Mouse (Mus musculus) spleen, adult 2 months (tissue): ENCODE measurements around the gene Pcgf1. TPM values are rescaled to one million over a fixed set of nuclear protein-coding genes. Genes with fewer than 3 reads are reported as not detected.

Source experiments
- DNase-seq, 2 experiments: peaks; one replicate each; pipeline versions ENCODE4 v3.0.0 to v3.0.0-alpha.2; 2012 to 2021; ENCODE audit warnings: low spot score in 2 of 2, low read depth in 1 of 2
- H3K27ac ChIP-seq: fragments of 200-500 bp; 2 replicates; pipeline ENCODE4 v1.5.1; 2012; ENCODE audit warnings: low read length, inconsistent platforms; ENCODE audit not compliant: insufficient read depth
- H3K27me3 ChIP-seq: fragments of 200-500 bp; 2 replicates; pipeline ENCODE4 v1.6.1; 2012; ENCODE audit warnings: mild to moderate bottlenecking, moderate library complexity, low read length, inconsistent platforms; ENCODE audit not compliant: control insufficient read depth, insufficient read depth
- H3K36me3 ChIP-seq: fragments of 200-500 bp; 2 replicates; pipeline ENCODE4 v1.6.1; 2012; ENCODE audit warnings: mild to moderate bottlenecking, low read length, inconsistent platforms; ENCODE audit not compliant: control insufficient read depth, insufficient read depth
- H3K4me1 ChIP-seq: fragments of 200-500 bp; 2 replicates; pipeline ENCODE4 v1.6.1; 2011; ENCODE audit warnings: inconsistent platforms; ENCODE audit not compliant: control insufficient read depth, insufficient read depth, insufficient read length
- H3K4me3 ChIP-seq: fragments of 200-500 bp; 2 replicates; pipeline ENCODE4 v1.5.1; 2011; ENCODE audit warnings: mild to moderate bottlenecking, inconsistent platforms; ENCODE audit not compliant: insufficient read depth, insufficient read length; ENCODE audit errors: extremely low read depth
- CTCF ChIP-seq: fragments of 200-500 bp; IDR thresholded peaks from 2 replicates; pipeline ENCODE4 v1.5.1; 2011; ENCODE audit warnings: mild to moderate bottlenecking, inconsistent platforms; ENCODE audit not compliant: insufficient read depth, insufficient read length, insufficient replicate concordance; ENCODE audit errors: extremely low read depth
- POLR2A ChIP-seq: fragments of 200-500 bp; IDR thresholded peaks from 2 replicates; pipeline ENCODE4 v1.6.1; 2011; ENCODE audit warnings: low read depth, low read length, inconsistent platforms
- WGBS: fragments of 180-500 bp; shearing (Covaris S2); methylation state at CpG from one replicate; pipeline ENCODE4 v1.1.7; 2018; 5-methylcytosine and 5-hydroxymethylcytosine counted together
- polyA plus RNA-seq: library from polyadenylated mRNA; depleted of rRNA; stranded (reverse); fragments of >200 nt; gene quantifications from 2 replicates; pipeline ENCODE4 v1.2.3, GENCODE M21; 2012

Gene Pcgf1
- polyA plus RNA-seq, 1 experiment, result 10.0 TPM

DNA sequence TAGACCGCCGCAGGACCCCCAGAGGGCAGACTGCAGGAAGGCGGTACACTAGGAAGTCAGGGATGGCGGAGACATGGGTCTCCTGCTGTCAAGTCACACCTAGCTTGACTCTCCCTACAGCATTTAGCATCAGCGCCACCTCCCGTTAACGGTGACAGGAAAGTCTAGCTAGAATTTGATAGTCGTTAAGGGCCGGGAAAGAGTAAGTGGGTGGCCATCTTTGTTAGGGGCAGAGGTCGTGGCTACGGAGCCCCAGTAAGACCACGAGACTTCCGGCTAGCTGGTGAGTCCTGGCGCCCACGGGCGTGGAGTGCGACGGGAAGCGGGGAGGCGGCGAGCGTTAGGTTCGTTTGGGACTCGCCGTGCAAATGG is 23.6 kb downstream of the Pcgf1 start, which contains the start of the genes Ccdc142 and Gm42688:
Gene Ccdc142 (plus strand): TSS at position 286 of the 372 bp plus-strand sequence.
Gene Gm42688 (plus strand): TSS at position 302 of the 372 bp plus-strand sequence.
- Histone ChIP-seq H3K4me1 (peaks cover 13% of the 10 kb centered on the region), H3K36me3 (no peaks in the 10 kb centered on the region; the same call in 1 of the 2 replicates), H3K4me3 (peak within 1 kb of the TSS; percentile 68), H3K27ac (peak within 1 kb of the TSS; percentile 70), H3K27me3 (no peaks in the 10 kb centered on the region)
- DNase-seq, result peak; percentile 82 to 93
- WGBS, result 1% methylated on average over 25 of the region's 25 CpGs
- no peak for TF ChIP-seq POLR2A
- TF ChIP-seq CTCF, result peak; percentile 33; the same call in 1 of the 2 replicates

DNA sequence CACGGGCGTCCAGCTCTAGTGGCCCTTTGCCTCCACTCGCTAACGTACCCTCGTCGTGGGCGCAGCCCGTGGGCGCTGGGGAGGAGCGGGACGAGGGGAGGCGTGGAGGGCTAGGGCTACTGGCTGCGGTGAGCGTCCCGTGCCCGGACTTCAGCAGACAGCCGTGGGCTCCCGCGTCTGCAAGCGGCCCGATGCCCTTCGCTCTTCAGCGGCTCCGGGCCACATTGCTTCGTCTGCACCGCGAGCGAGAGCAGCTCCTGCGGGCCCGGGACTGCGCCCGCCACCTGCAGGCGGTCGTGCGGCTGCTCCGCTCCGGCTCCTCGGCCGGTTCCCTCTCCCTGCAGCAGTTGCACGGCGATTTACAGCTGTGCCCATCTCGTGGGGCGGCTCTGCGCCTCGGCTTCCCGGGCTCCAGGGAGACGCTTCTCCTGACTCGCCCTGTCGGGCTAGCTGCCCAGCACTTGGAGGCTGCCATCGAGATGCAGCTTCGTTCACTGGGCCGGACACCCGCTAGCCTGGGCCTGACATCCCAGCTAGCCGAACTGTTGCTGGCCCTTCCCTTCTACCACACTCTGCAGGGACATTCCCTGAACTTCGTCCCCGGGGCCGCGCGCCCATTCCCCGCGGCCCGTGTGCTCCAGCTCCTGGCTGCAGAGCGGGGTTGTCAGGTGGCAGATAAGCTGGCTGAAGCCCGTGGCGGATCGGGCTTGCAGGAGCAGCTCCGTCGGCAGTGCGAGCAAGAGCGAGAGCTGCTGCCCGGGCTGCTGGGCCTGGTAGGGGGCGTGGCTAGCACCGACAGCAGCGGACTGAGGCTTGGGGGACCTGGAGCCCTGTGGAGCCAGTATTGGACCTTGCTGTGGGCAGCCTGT is 24.3 kb downstream of the Pcgf1 start:
- DNase-seq, result peak in 1 of 2 experiments; percentile 63
- H3K27ac ChIP-seq, result peak overlapping the region; percentile 70
- TF ChIP-seq CTCF (peak; percentile 60), POLR2A (no peak)

DNA sequence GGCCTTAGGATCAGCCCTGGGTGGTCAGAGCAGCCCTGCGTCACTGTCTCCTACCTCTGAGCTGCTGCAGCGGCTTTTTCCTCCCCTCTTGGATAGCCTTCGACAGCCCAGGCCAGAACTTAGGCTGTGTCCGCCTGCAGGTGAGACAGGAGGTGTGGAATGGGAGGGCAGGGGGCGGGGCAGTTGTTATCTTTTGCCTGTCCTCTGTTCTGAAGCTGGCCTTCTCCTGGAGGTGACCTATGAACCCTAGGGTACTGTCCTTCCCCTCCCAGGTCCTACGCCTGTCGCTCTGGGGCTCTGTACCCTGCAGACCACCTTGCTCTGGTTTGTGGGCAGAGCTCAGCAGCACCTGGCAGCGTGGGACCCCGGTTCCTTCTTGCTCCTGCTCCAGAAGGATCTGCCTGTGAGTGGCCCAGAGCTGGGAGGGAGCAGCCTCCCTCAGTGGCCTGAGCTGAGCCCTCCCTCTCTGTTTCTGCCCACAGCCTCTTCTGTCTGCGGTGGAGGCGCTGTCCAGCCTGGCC is 25.5 kb downstream of the Pcgf1 start:
- WGBS, result 93% methylated on average over 11 of the region's 11 CpGs
- Histone ChIP-seq H3K27ac (no peak overlapping the region), H3K27me3 (no peaks in the 10 kb centered on the region), H3K4me1 (peaks cover 13% of the 10 kb centered on the region), H3K36me3 (no peaks in the 10 kb centered on the region; the same call in 1 of the 2 replicates), H3K4me3 (no peak overlapping the region)
- no peak for DNase-seq
- TF ChIP-seq POLR2A, result no peak
- no peak for TF ChIP-seq CTCF

More for the DNA sequence above, 24.3 kb downstream of the Pcgf1 start:
- H3K4me3 ChIP-seq, result peak overlapping the region; percentile 68
- no peaks in the 10 kb centered on the region for H3K27me3 ChIP-seq
- under 1% methylated on average over 74 of the region's 74 CpGs for WGBS
- H3K36me3 ChIP-seq, result no peaks in the 10 kb centered on the region; the same call in 1 of the 2 replicates
- peaks cover 13% of the 10 kb centered on the region for H3K4me1 ChIP-seq

DNA sequence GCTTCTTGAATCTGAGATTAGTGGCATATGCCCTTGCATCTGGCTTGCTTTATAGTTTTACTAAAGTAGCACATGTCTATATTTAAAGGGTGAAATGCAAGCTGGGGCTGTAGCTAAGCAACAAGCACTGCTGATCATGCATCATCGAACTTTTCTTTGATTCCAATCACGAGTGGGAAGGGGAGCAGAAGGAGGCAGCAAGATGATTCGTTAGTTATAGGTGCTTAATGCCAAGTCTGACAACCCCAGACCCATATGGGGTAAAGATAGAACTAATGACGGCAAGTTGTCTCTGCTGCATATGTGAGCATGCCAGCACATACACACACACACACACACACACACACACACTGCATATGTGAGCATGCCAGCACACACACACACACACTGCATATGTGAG is 26.5 kb downstream of the Pcgf1 start:
- DNase-seq, result no peak
- 89% methylated on average over 4 of the region's 4 CpGs for WGBS
- TF ChIP-seq CTCF, result no peak
- no peak for TF ChIP-seq POLR2A

DNA sequence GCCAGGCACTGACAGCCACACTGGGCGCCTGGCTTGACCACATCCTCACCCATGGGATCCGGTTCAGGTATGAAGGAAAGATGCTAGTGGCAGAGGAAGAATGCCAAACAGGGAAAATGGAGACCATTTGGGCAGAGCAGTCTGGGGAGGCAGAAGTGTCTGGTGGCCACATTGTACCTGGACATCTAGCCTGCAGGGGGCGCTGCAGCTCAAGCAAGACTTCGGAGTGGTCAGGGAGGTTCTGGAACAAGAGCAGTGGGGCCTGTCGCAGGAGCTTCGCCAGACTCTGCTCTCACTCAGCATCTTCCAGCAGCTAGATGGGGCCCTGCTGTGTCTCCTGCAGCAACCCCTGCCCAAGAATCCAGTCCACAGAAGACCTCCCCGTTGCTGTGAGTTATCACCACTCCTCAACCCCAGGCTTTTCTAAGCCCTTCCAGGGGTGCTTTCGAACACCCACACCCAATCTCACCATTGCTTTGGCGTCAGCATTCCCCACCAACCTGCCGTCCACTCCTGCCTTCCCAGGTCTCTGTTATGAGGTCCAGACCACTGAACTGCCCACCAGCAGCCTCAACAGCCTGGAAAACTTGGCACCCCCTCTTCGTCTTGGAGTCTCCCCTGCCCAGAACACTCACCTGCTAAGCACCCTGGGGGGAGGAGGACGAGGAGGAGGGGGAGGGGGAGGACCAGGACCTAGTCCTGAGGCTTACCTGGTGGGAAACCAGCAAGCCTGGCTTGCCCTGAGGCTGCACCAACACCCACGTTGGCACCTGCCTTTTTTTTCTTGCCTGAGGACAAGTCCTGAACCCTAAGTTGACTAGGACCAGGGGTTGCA is 30.1 kb downstream of the Pcgf1 start:
- no peak overlapping the region for H3K4me3 ChIP-seq
- peaks cover 7% of the 10 kb centered on the region; the same call in 1 of the 2 replicates for H3K4me1 ChIP-seq
- DNase-seq, result peak in 1 of 2 experiments; percentile 74
- 50% methylated on average over 13 of the region's 13 CpGs for WGBS
- no peaks in the 10 kb centered on the region; the same call in 1 of the 2 replicates for H3K36me3 ChIP-seq
- no peaks in the 10 kb centered on the region for H3K27me3 ChIP-seq
- H3K27ac ChIP-seq, result no peak overlapping the region
- TF ChIP-seq POLR2A, result no peak
- TF ChIP-seq CTCF, result peak; percentile 76; the same call in 1 of the 2 replicates

More for the DNA sequence above, 26.5 kb downstream of the Pcgf1 start:
- Histone ChIP-seq H3K27me3 (no peaks in the 10 kb centered on the region), H3K27ac (no peak overlapping the region), H3K4me3 (no peak overlapping the region), H3K36me3 (no peaks in the 10 kb centered on the region; the same call in 1 of the 2 replicates), H3K4me1 (peaks cover 13% of the 10 kb centered on the region)

DNA sequence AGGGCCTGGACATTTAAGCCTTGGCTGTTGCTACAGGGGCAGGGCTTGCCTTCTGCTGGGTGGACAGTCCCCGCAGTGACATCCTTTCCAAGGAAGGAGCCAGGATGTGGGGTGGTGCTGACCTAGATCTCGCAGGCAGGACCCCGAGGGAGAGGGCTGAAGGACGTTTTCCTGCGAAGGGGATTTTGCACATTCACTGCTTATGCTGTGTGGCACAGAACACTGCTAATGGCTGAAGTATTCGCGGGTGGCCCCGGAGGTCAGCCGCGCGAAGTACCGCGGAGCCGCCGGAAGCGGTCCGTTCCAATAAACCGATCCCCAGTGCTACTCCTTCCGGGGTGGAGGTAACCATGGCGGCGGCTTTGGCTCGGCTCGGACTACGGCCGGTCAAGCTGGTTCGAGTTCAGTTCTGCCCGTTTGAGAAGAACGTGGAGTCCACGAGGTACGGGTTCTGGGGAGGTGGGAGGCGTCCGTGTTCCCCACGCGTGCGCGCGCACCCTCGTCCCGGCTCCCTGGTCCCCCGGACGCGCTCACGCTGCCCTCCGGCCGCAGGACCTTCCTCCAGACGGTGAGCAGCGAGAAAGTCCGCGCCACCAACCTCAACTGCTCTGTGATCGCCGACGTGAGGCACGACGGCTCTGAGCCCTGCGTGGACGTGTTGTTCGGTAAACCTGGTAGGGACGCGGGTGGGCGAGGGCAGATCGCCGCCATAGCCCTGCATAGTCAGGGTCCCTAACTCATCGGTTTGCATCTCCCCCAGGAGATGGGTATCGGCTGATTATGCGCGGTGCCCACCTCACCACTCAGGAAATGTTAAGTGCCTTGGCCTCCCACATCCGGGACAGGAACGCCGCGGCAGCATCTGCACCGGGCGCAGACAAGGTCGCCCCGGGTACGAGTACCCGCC is 31.3 kb downstream of the Pcgf1 start, which contains the start of gene Mrpl53:
Gene Mrpl53 (plus strand): TSS at position 279 of the 907 bp plus-strand sequence.
- DNase-seq, result peak in 1 of 2 experiments; percentile 75
- peak within 1 kb of the TSS; percentile 93 for H3K4me3 ChIP-seq
- peak within 1 kb of the TSS; percentile 88 for H3K27ac ChIP-seq
- H3K27me3 ChIP-seq, result no peaks in the 10 kb centered on the region
- H3K36me3 ChIP-seq, result no peaks in the 10 kb centered on the region
- under 1% methylated on average over 76 of the region's 76 CpGs for WGBS
- peaks cover 2% of the 10 kb centered on the region; the same call in 1 of the 2 replicates for H3K4me1 ChIP-seq
- peak; percentile 61 for TF ChIP-seq POLR2A
- no peak; the same call in 1 of the 2 replicates for TF ChIP-seq CTCF
